Mouse (Mus musculus) G1E (cell line): ENCODE results near the gene Mtus2.

Experiments used
- CTCF ChIP-seq: IDR thresholded peaks from 2 replicates; pipeline ENCODE4 v1.5.1; 2012; ENCODE audit warnings: low read depth, low read length, inconsistent platforms, mixed read lengths
- GATA1 ChIP-seq: IDR thresholded peaks from 2 replicates; pipeline ENCODE4 v1.6.1; 2012; ENCODE audit warnings: borderline replicate concordance, low read length, inconsistent platforms, mixed read lengths
- GATA2 ChIP-seq: IDR thresholded peaks from 2 replicates; pipeline ENCODE4 v1.6.1; 2012; ENCODE audit warnings: low read depth, low read length, inconsistent platforms, borderline replicate concordance
- POLR2AphosphoS5 ChIP-seq: IDR thresholded peaks from 2 replicates; pipeline ENCODE4 v1.6.1; 2012; ENCODE audit warnings: low read depth, low read length, inconsistent platforms; ENCODE audit not compliant: insufficient replicate concordance
- TAL1 ChIP-seq: conservative IDR thresholded peaks from 2 replicates; pipeline ENCODE4 v1.6.1; 2012; ENCODE audit warnings: low read depth, low read length, inconsistent platforms, mixed read lengths

- no peak for TF ChIP-seq GATA2
- TF ChIP-seq CTCF = no peak
- no peak for TF ChIP-seq GATA1
- no peak for TF ChIP-seq POLR2AphosphoS5
- TF ChIP-seq TAL1 = no peak
Measured at GRCm38 (mm10) chr5:148331229-148331776, 374.2 kb downstream of the Mtus2 start.
